Mouse (Mus musculus): ENCODE measurements around the gene Olfr352. TPM values are rescaled to one million over a fixed set of nuclear protein-coding genes. Genes with fewer than 3 reads are reported as not detected.

Olfr352 gene
- total RNA-seq (2021) = not detected

DNA sequence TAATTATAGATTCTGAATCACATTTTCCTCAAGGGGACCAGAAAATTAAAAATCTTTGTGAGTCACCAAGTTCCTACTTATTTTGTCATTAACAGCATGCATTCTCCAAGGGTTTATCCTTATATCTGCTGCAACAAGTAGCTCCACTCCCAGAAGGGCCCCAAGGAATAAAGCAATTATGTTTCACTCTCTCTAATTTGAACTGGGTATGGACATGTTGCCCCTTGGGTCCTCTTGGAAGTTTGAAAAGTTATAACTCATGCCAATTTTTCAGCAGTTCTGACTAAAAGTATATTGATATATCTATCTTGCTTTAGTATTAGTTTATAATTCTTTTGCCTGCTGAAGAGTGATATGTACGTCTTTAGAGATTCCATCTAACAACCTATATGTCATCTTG is at the start of gene Olfr352:
Gene Olfr352 (plus strand): TSS at position 301 of the 400 bp plus-strand sequence.
- DNase-seq = no peak
- intact Hi-C loops (cut with DNase I) = no loop called here

DNA sequence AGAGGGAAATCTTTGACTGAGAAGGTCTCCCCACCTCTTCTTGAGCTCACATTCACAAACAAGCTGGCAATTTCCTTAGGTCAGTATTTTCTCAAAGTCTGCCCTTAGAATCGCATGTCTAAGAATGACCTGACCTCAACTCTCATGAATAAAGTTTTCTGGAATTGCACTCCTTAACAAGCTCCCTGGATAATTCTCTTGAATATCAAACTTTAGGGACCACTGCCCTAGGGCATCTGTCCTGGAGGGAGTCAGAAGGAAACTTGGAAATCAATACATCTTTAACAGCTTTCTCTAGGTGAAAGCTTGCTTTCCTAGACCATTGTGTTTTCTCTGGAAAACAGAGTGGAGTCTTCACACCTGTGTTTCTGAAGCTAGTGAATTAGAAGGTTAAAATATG is 22.2 kb upstream of the Olfr352 start, which contains the start of gene Olfr350:
Gene Olfr350 (plus strand): TSS at position 301 of the 400 bp plus-strand sequence.
- intact Hi-C loops (cut with DNase I) = no loop called here
- DNase-seq = no peak

DNA sequence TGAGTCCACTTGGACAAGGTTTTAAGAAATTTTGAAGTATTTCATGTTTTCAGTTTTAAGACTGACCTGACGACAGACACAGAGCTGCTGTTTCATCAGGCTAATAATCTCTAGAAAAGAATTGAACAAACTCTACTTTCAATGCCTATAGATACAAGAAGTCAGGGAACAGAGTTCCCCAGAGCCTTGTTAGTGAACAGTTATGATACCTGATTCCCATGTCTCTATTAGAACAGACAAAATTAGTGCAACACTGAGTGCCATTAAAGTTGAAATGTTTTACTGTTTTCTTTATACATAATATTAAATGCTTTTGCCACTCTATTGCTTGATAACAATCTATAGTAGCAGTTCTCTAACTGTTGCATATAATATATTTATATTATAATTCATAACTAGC is 5.7 kb upstream of the Olfr352 start, which contains the start of gene Olfr351:
Gene Olfr351 (minus strand): TSS at position 101 of the 400 bp plus-strand sequence.
- intact Hi-C loops (cut with DNase I) = no loop called here
- DNase-seq = no peak

DNA sequence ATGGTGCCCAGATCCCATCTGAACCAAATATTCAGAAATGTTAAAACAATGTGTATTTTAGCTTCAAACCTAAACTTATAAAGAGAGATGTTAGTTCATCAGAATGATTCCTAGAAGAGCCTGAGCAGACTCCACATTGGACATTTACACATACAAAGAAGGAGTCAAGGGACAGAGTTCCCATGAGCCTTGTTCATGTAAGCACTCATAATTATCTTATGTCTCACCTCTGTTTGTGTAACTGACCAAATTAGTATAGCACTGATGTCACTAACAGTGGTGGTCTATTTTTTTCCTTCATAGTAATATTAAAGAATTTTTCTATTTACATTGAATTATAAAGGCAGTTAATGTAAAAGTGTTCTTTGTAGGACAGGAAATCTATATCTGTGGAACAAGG is 24.6 kb downstream of the Olfr352 start, which contains the start of gene Olfr353:
Gene Olfr353 (minus strand): TSS at position 101 of the 400 bp plus-strand sequence.
- DNase-seq = no peak
- intact Hi-C loops (cut with DNase I) = no loop called here

DNA sequence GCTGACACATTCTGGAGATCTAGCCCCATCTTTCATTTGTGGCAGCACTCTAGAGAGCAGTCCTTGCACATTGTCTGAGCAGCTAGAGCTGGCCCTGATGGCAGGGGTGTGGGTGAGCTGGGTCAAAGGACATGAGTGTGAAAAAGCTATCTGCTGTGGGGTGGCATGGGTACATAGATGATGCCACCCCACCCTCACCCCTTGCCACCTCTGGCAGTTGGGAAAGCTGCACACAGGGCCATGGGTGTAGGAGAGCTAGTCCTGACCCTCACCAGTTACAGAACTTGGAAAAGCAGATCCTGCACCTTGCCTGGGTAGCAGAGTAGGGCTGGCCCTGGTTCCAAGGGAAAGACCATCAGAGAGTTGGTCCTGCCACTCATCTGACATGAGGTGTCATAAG is 28.9 kb downstream of the Olfr352 start:
- DNase-seq = no peak
- intact Hi-C loops (cut with DNase I) = no loop called here

DNA sequence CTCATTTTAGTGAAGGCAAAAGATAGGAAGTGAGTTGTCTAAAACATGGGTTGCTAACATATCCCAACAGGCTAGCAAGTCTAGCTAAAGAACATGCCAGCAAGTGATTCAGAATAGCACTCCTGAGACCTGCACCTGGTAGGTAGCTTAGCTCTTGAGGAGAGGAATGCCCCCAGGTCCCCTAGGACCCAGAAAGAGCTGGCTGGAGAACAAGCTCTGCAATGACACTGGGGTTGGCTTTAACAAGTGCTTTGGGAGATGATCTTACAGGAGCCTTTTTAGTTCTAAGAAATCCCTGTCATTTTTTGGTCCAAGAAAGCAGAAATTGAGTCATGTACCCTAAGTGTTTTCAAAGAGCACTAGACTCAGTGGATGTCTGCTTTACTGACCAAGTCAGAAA is 37.1 kb downstream of the Olfr352 start, which contains the start of gene Olfr354:
Gene Olfr354 (plus strand): TSS at position 301 of the 400 bp plus-strand sequence.
- intact Hi-C loops (cut with DNase I) = no loop called here
- DNase-seq = no peak

Other genes starting within 250 kb of the Olfr352 start
- gene Olfr345, start 228.4 kb upstream of the Olfr352 start, total RNA-seq (2021) = not detected
- not detected for gene Olfr346, start 182.7 kb upstream of the Olfr352 start, total RNA-seq (2021)
- gene Olfr347, start 136.6 kb upstream of the Olfr352 start, total RNA-seq (2021) = not detected
- gene Olfr348, start 84.2 kb upstream of the Olfr352 start, total RNA-seq (2021) = not detected
- not detected for gene Olfr50, start 77.9 kb upstream of the Olfr352 start, total RNA-seq (2021)
- gene Olfr3, start 51.4 kb upstream of the Olfr352 start, total RNA-seq (2021) = not detected
- not detected for gene Olfr350, start 22.1 kb upstream of the Olfr352 start, total RNA-seq (2021)
- not detected for gene Olfr351, start 5.8 kb upstream of the Olfr352 start, total RNA-seq (2021)
- gene Olfr353, start 24.5 kb downstream of the Olfr352 start, total RNA-seq (2021) = not detected
- under 1 TPM in 1 of 2 experiments, not detected in 1; 0.04 TPM for gene Olfr354, start 37.2 kb downstream of the Olfr352 start, total RNA-seq (2021)
- gene Olfr355, start 60.4 kb downstream of the Olfr352 start, total RNA-seq (2021) = not detected
- gene Olfr356, start 68.7 kb downstream of the Olfr352 start, total RNA-seq (2021) = not detected
- gene Olfr357, start 125.4 kb downstream of the Olfr352 start, total RNA-seq (2021) = not detected
- not detected for gene Olfr358, start 140.9 kb downstream of the Olfr352 start, total RNA-seq (2021)
- not detected for gene Olfr360, start 197.3 kb downstream of the Olfr352 start, total RNA-seq (2021)
- not detected for gene Olfr361, start 220.8 kb downstream of the Olfr352 start, total RNA-seq (2021)
- not detected for gene Olfr362, start 249.4 kb downstream of the Olfr352 start, total RNA-seq (2021)